Mouse (Mus musculus): ENCODE data around the gene Lurap1. TPM values are rescaled to one million over a fixed set of nuclear protein-coding genes. Genes with fewer than 3 reads are reported as not detected.

Lurap1 gene
- total RNA-seq, 1 experiment: 0.49 TPM

GRCm38 (mm10) chr4:116110695-116111094 is 40.4 kb downstream of the Lurap1 start:
- no peak overlapping the region for H3K4me3 ChIP-seq (ENCODE audit: insufficient read depth in 1 of 2, low read depth in 1 of 2, low read length in 2 of 2, poor library complexity in 1 of 2, severe bottlenecking in 1 of 2)
- H3K9me3 ChIP-seq (ENCODE audit: control insufficient read depth, insufficient read depth, low read depth, low read length): no peaks in the 10 kb centered on the region
- in situ Hi-C loops (cut with MboI; ENCODE audit: low sequenced_read_pairs in 2 of 2, unreplicated experiment in 2 of 2): no loop called here
- TF ChIP-seq MAFK (IDR thresholded peaks at IDR 0.05; ENCODE audit: insufficient read depth, low read depth, low read length): no peak
- no peak for DNase-seq (ENCODE audit: low read depth, low spot score)
- H3K9ac ChIP-seq (ENCODE audit: insufficient read depth, low read depth, low read length, poor library complexity, severe bottlenecking): no peak overlapping the region
- no peaks in the 10 kb centered on the region for H3K4me1 ChIP-seq (ENCODE audit: control insufficient read depth in 2 of 2, insufficient read depth in 2 of 2, low read length in 2 of 2, poor library complexity in 1 of 2)
- peaks cover 15% of the 10 kb centered on the region for H3K36me3 ChIP-seq (ENCODE audit: control insufficient read depth, insufficient read depth, low read length, poor library complexity, severe bottlenecking)
- no peak overlapping the region for H3K27ac ChIP-seq (ENCODE audit: insufficient read depth, low read depth, low read length, poor library complexity, severe bottlenecking)

DNA sequence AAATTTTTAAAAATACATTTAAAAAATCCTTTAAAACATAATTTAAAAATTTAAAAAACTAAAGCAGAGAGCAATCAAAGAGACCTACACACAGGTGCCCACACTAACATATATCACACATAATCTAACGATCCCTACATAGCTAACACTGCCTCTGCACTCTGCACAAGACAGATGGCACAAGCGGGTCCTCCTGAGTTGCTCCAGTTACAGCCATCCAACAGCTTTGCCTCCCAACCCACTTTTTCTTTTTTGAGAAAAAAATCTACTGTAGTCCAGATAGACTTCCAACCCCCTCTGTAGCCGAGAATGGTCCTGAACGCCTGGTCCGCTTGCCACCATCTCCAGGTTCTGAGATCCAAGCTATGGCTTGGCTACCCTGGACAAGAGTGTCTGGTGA is 45.9 kb downstream of the Lurap1 start:
- H3K4me3 ChIP-seq (ENCODE audit: insufficient read depth in 1 of 2, low read depth in 1 of 2, low read length in 2 of 2, poor library complexity in 1 of 2, severe bottlenecking in 1 of 2): no peak overlapping the region
- in situ Hi-C loops (cut with MboI; ENCODE audit: low sequenced_read_pairs in 2 of 2, unreplicated experiment in 2 of 2): no loop called here
- no peaks in the 10 kb centered on the region for H3K4me1 ChIP-seq (ENCODE audit: control insufficient read depth in 2 of 2, insufficient read depth in 2 of 2, low read length in 2 of 2, poor library complexity in 1 of 2)
- H3K9me3 ChIP-seq (ENCODE audit: control insufficient read depth, insufficient read depth, low read depth, low read length): no peaks in the 10 kb centered on the region
- peaks cover 16% of the 10 kb centered on the region for H3K36me3 ChIP-seq (ENCODE audit: control insufficient read depth, insufficient read depth, low read length, poor library complexity, severe bottlenecking)
- no peak overlapping the region for H3K27ac ChIP-seq (ENCODE audit: insufficient read depth, low read depth, low read length, poor library complexity, severe bottlenecking)
- H3K9ac ChIP-seq (ENCODE audit: insufficient read depth, low read depth, low read length, poor library complexity, severe bottlenecking): no peak overlapping the region
- TF ChIP-seq HCFC1 (IDR thresholded peaks at IDR 0.05; ENCODE audit: borderline replicate concordance, insufficient read depth, low read length) (no peak), CHD2 (IDR thresholded peaks at IDR 0.05; ENCODE audit: low read depth, low read length) (no peak), MAFK (IDR thresholded peaks at IDR 0.05; ENCODE audit: insufficient read depth, low read depth, low read length) (no peak), ZC3H11A (IDR thresholded peaks at IDR 0.05; ENCODE audit: borderline replicate concordance, low read depth, low read length) (no peak)
- DNase-seq (ENCODE audit: low read depth, low spot score): no peak

GRCm38 (mm10) chr4:116100959-116101358 is 50.2 kb downstream of the Lurap1 start:
- Histone ChIP-seq H3K36me3 (ENCODE audit: control insufficient read depth, insufficient read depth, low read length, poor library complexity, severe bottlenecking) (peaks cover 40% of the 10 kb centered on the region), H3K27ac (ENCODE audit: insufficient read depth, low read depth, low read length, poor library complexity, severe bottlenecking) (no peak overlapping the region), H3K9me3 (ENCODE audit: control insufficient read depth, insufficient read depth, low read depth, low read length) (no peaks in the 10 kb centered on the region), H3K4me1 (ENCODE audit: control insufficient read depth in 2 of 2, insufficient read depth in 2 of 2, low read length in 2 of 2, poor library complexity in 1 of 2) (no peaks in the 10 kb centered on the region), H3K9ac (ENCODE audit: insufficient read depth, low read depth, low read length, poor library complexity, severe bottlenecking) (no peak overlapping the region), H3K4me3 (ENCODE audit: insufficient read depth in 1 of 2, low read depth in 1 of 2, low read length in 2 of 2, poor library complexity in 1 of 2, severe bottlenecking in 1 of 2) (no peak overlapping the region)
- no peak for DNase-seq (ENCODE audit: low read depth, low spot score)
- in situ Hi-C loops (cut with MboI; ENCODE audit: low sequenced_read_pairs in 2 of 2, unreplicated experiment in 2 of 2): no loop called here
- TF ChIP-seq CHD2 (IDR thresholded peaks at IDR 0.05; ENCODE audit: low read depth, low read length): no peak

GRCm38 (mm10) chr4:116097211-116097610 is 53.9 kb downstream of the Lurap1 start:
- peaks cover 42% of the 10 kb centered on the region for H3K36me3 ChIP-seq (ENCODE audit: control insufficient read depth, insufficient read depth, low read length, poor library complexity, severe bottlenecking)
- no peak overlapping the region for H3K27ac ChIP-seq (ENCODE audit: insufficient read depth, low read depth, low read length, poor library complexity, severe bottlenecking)
- no peak overlapping the region for H3K9ac ChIP-seq (ENCODE audit: insufficient read depth, low read depth, low read length, poor library complexity, severe bottlenecking)
- H3K9me3 ChIP-seq (ENCODE audit: control insufficient read depth, insufficient read depth, low read depth, low read length): no peaks in the 10 kb centered on the region
- TF ChIP-seq CHD2 (IDR thresholded peaks at IDR 0.05; ENCODE audit: low read depth, low read length): no peak
- DNase-seq (ENCODE audit: low read depth, low spot score): no peak
- in situ Hi-C loops (cut with MboI; ENCODE audit: low sequenced_read_pairs in 2 of 2, unreplicated experiment in 2 of 2): no loop called here
- H3K4me3 ChIP-seq (ENCODE audit: insufficient read depth in 1 of 2, low read depth in 1 of 2, low read length in 2 of 2, poor library complexity in 1 of 2, severe bottlenecking in 1 of 2): no peak overlapping the region
- H3K4me1 ChIP-seq (ENCODE audit: control insufficient read depth in 2 of 2, insufficient read depth in 2 of 2, low read length in 2 of 2, poor library complexity in 1 of 2): no peaks in the 10 kb centered on the region

DNA sequence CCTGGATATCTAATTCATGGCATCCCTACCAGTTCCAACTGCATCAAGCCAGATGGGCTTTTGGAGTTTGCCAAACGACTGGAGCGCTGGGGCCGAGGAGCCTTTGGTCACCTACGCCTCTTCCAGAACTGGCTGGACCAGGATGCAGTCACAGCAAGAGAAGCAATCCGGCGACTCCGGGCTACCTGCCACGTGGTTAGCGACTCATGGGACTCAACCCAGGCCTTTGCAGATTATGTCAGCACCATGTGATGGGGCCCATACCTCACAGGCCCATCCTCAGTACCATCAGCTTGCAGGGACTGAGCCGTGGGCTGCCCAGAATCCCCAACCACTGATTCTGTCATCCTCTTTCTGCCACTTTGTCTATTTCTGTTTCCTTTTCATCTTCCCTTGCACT is 54.8 kb downstream of the Lurap1 start:
- TF ChIP-seq ZC3H11A (IDR thresholded peaks at IDR 0.05; ENCODE audit: borderline replicate concordance, low read depth, low read length): no peak
- no peak for TF ChIP-seq MAFK (IDR thresholded peaks at IDR 0.05; ENCODE audit: insufficient read depth, low read depth, low read length)
- no peak for TF ChIP-seq CHD2 (IDR thresholded peaks at IDR 0.05; ENCODE audit: low read depth, low read length)
- no peak for TF ChIP-seq ZNF384 (IDR thresholded peaks at IDR 0.05; ENCODE audit: low read depth, low read length)
- TF ChIP-seq HCFC1 (IDR thresholded peaks at IDR 0.05; ENCODE audit: borderline replicate concordance, insufficient read depth, low read length): no peak
- Histone ChIP-seq H3K9ac (ENCODE audit: insufficient read depth, low read depth, low read length, poor library complexity, severe bottlenecking) (no peak overlapping the region), H3K36me3 (ENCODE audit: control insufficient read depth, insufficient read depth, low read length, poor library complexity, severe bottlenecking) (peaks cover 40% of the 10 kb centered on the region), H3K4me3 (ENCODE audit: insufficient read depth in 1 of 2, low read depth in 1 of 2, low read length in 2 of 2, poor library complexity in 1 of 2, severe bottlenecking in 1 of 2) (no peak overlapping the region), H3K9me3 (ENCODE audit: control insufficient read depth, insufficient read depth, low read depth, low read length) (no peaks in the 10 kb centered on the region), H3K4me1 (ENCODE audit: control insufficient read depth in 2 of 2, insufficient read depth in 2 of 2, low read length in 2 of 2, poor library complexity in 1 of 2) (no peaks in the 10 kb centered on the region), H3K27ac (ENCODE audit: insufficient read depth, low read depth, low read length, poor library complexity, severe bottlenecking) (no peak overlapping the region)
- DNase-seq (ENCODE audit: low read depth, low spot score): no peak
- in situ Hi-C loops (cut with MboI; ENCODE audit: low sequenced_read_pairs in 2 of 2, unreplicated experiment in 2 of 2): no loop called here
